Mouse (Mus musculus) embryonic facial prominence, embryonic 10.5 days (tissue): ENCODE results near the gene Spcs3. TPM values are rescaled to one million over a fixed set of nuclear protein-coding genes. Genes with fewer than 3 reads are reported as not detected.
A peak's percentile ranks its signal among the peaks of the same experiment; 100 is the strongest.

Experiments used
- DNase-seq: peaks from one replicate; pipeline ENCODE4 v3.0.0-alpha.2; 2017; ENCODE audit warnings: low spot score
- H3K27ac ChIP-seq: fragments of 300-500 bp; sonication (generic); replicated peaks from 2 replicates; pipeline ENCODE4 v1.5.1; 2016; ENCODE audit warnings: mild to moderate bottlenecking
- H3K27me3 ChIP-seq: fragments of 300-500 bp; sonication (generic); replicated peaks from 2 replicates; pipeline ENCODE4 v1.6.1; 2016; ENCODE audit warnings: low read depth, mild to moderate bottlenecking; ENCODE audit not compliant: poor library complexity, severe bottlenecking
- H3K36me3 ChIP-seq: fragments of 300-500 bp; sonication (generic); replicated peaks from 2 replicates; pipeline ENCODE4 v1.6.1; 2016; ENCODE audit warnings: mild to moderate bottlenecking, moderate library complexity
- H3K4me1 ChIP-seq: fragments of 300-500 bp; sonication (generic); 2 replicates; pipeline ENCODE4 v1.6.1; 2016
- H3K4me3 ChIP-seq: fragments of 300-500 bp; sonication (generic); 2 replicates; pipeline ENCODE4 v1.5.1; 2016; ENCODE audit warnings: mild to moderate bottlenecking, moderate library complexity
- H3K9me3 ChIP-seq: fragments of 300-500 bp; sonication (generic); 2 replicates; pipeline ENCODE4 v1.6.1; 2016; ENCODE audit warnings: mild to moderate bottlenecking
- WGBS: fragments of 180-500 bp; shearing (Covaris S2); methylation state at CpG from one replicate; pipeline ENCODE4 v1.1.7; 2016; 5-methylcytosine and 5-hydroxymethylcytosine counted together
- polyA plus RNA-seq: library from polyadenylated mRNA; unstranded; fragments of >200 nt; fragmentation: Nextera tagmentation; extraction: Ambion mirVana; gene quantifications from 2 replicates; pipeline ENCODE4 v1.2.1, GENCODE M21; 2016

The Spcs3 gene
- polyA plus RNA-seq, 1 experiment from 2014 or later = 87.2 TPM

- DNase-seq = no peak
- no peaks in the 10 kb centered on the region for H3K36me3 ChIP-seq
- 85% methylated on average over 7 of the region's 7 CpGs for WGBS
- H3K27me3 ChIP-seq = no peaks in the 10 kb centered on the region
- H3K27ac ChIP-seq = no peak overlapping the region
- no peaks in the 10 kb centered on the region for H3K9me3 ChIP-seq
- H3K4me3 ChIP-seq = no peak overlapping the region
- H3K4me1 ChIP-seq = no peaks in the 10 kb centered on the region
These were observed 26.7 kb downstream of the Spcs3 start for GRCm38 (mm10) chr8:54503104-54503503.

- no peak overlapping the region for H3K27ac ChIP-seq
- no peaks in the 10 kb centered on the region for H3K4me1 ChIP-seq
- 46% methylated on average over 3 of the region's 3 CpGs for WGBS
- no peak for DNase-seq
- H3K27me3 ChIP-seq = 0 out of 2 replicates have a peak, but pooled peaks cover 11% of the 10 kb centered on the region
- no peaks in the 10 kb centered on the region for H3K9me3 ChIP-seq
- no peaks in the 10 kb centered on the region for H3K36me3 ChIP-seq
- no peak overlapping the region for H3K4me3 ChIP-seq
These were observed 35.9 kb downstream of the Spcs3 start for GRCm38 (mm10) chr8:54493915-54494314.

- DNase-seq = peak; percentile 62
- Histone ChIP-seq H3K4me3 (no peak overlapping the region), H3K27ac (no peak overlapping the region), H3K9me3 (no peaks in the 10 kb centered on the region), H3K27me3 (0 out of 2 replicates have a peak, but pooled peaks cover 11% of the 10 kb centered on the region), H3K36me3 (no peaks in the 10 kb centered on the region), H3K4me1 (no peaks in the 10 kb centered on the region)
- 18% methylated on average over 6 of the region's 6 CpGs for WGBS
These were observed 36.7 kb downstream of the Spcs3 start for GRCm38 (mm10) chr8:54493110-54493509.

GRCm38 (mm10) chr8:54491934-54492333 lies 37.9 kb downstream of the Spcs3 start:
- Histone ChIP-seq H3K27ac (no peak overlapping the region), H3K9me3 (no peaks in the 10 kb centered on the region), H3K4me3 (no peak overlapping the region), H3K4me1 (no peaks in the 10 kb centered on the region), H3K27me3 (0 out of 2 replicates have a peak, but pooled peaks cover 11% of the 10 kb centered on the region), H3K36me3 (no peaks in the 10 kb centered on the region)
- DNase-seq = no peak
- 71% methylated on average over 4 of the region's 4 CpGs for WGBS

- Histone ChIP-seq H3K36me3 (no peaks in the 10 kb centered on the region), H3K27ac (no peak overlapping the region), H3K4me3 (no peak overlapping the region), H3K9me3 (no peaks in the 10 kb centered on the region), H3K4me1 (0 out of 2 replicates have a peak, but pooled peaks cover 4% of the 10 kb centered on the region), H3K27me3 (0 out of 2 replicates have a peak, but pooled peaks cover 11% of the 10 kb centered on the region)
- 26% methylated on average over 6 of the region's 6 CpGs for WGBS
- peak; percentile 28 for DNase-seq
These were observed 38.6 kb downstream of the Spcs3 start for GRCm38 (mm10) chr8:54491057-54491690.

- no peaks in the 10 kb centered on the region for H3K36me3 ChIP-seq
- H3K9me3 ChIP-seq = no peaks in the 10 kb centered on the region
- no peak for DNase-seq
- 0 out of 2 replicates have a peak, but pooled peaks cover 4% of the 10 kb centered on the region for H3K4me1 ChIP-seq
- H3K4me3 ChIP-seq = no peak overlapping the region
- no peak overlapping the region for H3K27ac ChIP-seq
- 79% methylated on average over 4 of the region's 4 CpGs for WGBS
- H3K27me3 ChIP-seq = 0 out of 2 replicates have a peak, but pooled peaks cover 11% of the 10 kb centered on the region
These were observed 41.4 kb downstream of the Spcs3 start for GRCm38 (mm10) chr8:54488437-54488836.

GRCm38 (mm10) chr8:54486555-54487273 lies 43.1 kb downstream of the Spcs3 start:
- peak; percentile 16 for DNase-seq
- Histone ChIP-seq H3K4me3 (no peak overlapping the region), H3K9me3 (no peaks in the 10 kb centered on the region), H3K4me1 (0 out of 2 replicates have a peak, but pooled peaks cover 4% of the 10 kb centered on the region), H3K27me3 (0 out of 2 replicates have a peak, but pooled peaks cover 4% of the 10 kb centered on the region), H3K36me3 (no peaks in the 10 kb centered on the region), H3K27ac (0 out of 2 replicates have a peak overlapping the region, but pooled peaks have one; percentile 1)
- 58% methylated on average over 19 of the region's 19 CpGs for WGBS

Other genes with a start within 250 kb of the Spcs3 start
- 4.8 and 7.1 TPM in 2 replicates for gene Asb5, start 418 bp downstream of the Spcs3 start, polyA plus RNA-seq
- gene Spata4, start 70.8 kb upstream of the Spcs3 start, polyA plus RNA-seq = not detected in 2 replicates